Mouse (Mus musculus) C2C12 (cell line): ENCODE measurements at regions not wholly inside any gene's neighbourhood (a gene's known extent, or its start where the extent isn't known, plus 50 kb on each side); places are given as distances from the start of the nearest gene placed in this dataset.

Source experiments
- H3K27me3 ChIP-seq: one replicate; pipeline ENCODE4 v1.6.1; 2011; ENCODE audit not compliant: control insufficient read depth, insufficient read depth, insufficient read length
- H3K36me3 ChIP-seq: one replicate; pipeline ENCODE4 v1.6.1; 2011; ENCODE audit not compliant: control insufficient read depth, insufficient read depth
- H3K4me3 ChIP-seq: one replicate; pipeline ENCODE4 v1.5.1; 2011; ENCODE audit warnings: mild to moderate bottlenecking, control low read depth; ENCODE audit not compliant: poor library complexity, insufficient read depth, severe bottlenecking
- H3K79me2 ChIP-seq: one replicate; pipeline ENCODE4 v1.6.1; 2011; ENCODE audit not compliant: control insufficient read depth, insufficient read depth
- H3K79me3 ChIP-seq: one replicate; pipeline ENCODE4 v1.6.1; 2011; ENCODE audit warnings: low read depth, control low read depth
- H3ac ChIP-seq: one replicate; pipeline ENCODE3; 2011; ENCODE audit warnings: low read depth; ENCODE audit not compliant: control insufficient read depth, insufficient read length
- CEBPB ChIP-seq: IDR thresholded peaks from one replicate; pipeline ENCODE4 v1.6.1; 2011; ENCODE audit warnings: low read depth, mild to moderate bottlenecking, control low read depth, moderate library complexity
- CTCF ChIP-seq: IDR thresholded peaks from one replicate; pipeline ENCODE4 v1.5.1; 2011; ENCODE audit not compliant: control insufficient read depth, insufficient read depth, insufficient read length
- FOSL1 ChIP-seq: IDR thresholded peaks from one replicate; pipeline ENCODE4 v1.8.0; 2011; ENCODE audit warnings: mild to moderate bottlenecking, low read length; ENCODE audit not compliant: poor library complexity, insufficient read depth, severe bottlenecking
- MAX ChIP-seq: IDR thresholded peaks from one replicate; pipeline ENCODE4 v1.6.1; 2011; ENCODE audit warnings: mild to moderate bottlenecking, control low read depth
- MYOD1 ChIP-seq: IDR thresholded peaks from one replicate; pipeline ENCODE4 v1.6.1; 2011; ENCODE audit warnings: low read depth; ENCODE audit not compliant: control insufficient read depth, insufficient read length
- MYOG ChIP-seq: IDR thresholded peaks from one replicate; pipeline ENCODE4 v1.6.1; 2011; ENCODE audit not compliant: control insufficient read depth, insufficient read length; ENCODE audit errors: extremely low read depth
- USF1 ChIP-seq: IDR thresholded peaks from one replicate; pipeline ENCODE4 v1.6.1; 2011; ENCODE audit warnings: low read depth, mild to moderate bottlenecking, control low read depth, moderate library complexity

DNA sequence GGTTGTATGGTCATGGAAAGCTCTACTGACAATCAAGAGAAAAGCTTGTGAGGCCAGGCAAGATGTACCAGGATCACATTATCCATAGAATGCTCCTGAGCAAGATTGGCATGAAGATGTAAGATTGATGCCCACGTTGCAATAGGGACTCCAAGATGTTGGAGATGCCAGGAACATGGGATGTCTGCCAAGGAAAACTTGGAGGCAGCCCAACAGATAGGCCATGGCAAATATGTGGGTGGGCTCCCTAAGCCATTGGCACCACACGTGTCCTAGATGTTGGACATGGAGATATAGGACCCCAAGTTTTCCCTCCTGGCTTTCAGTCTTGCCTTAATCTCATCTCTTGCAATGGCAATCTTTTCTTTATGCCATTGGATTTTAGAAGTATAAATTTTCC lies 506.1 kb upstream of the Plxna2 start:
- H3ac ChIP-seq: no peak overlapping the region
- H3K36me3 ChIP-seq: no peaks in the 10 kb centered on the region
- no peak overlapping the region for H3K4me3 ChIP-seq
- H3K27me3 ChIP-seq: no peaks in the 10 kb centered on the region
- H3K79me3 ChIP-seq: no peaks in the 10 kb centered on the region
- no peaks in the 10 kb centered on the region for H3K79me2 ChIP-seq
- TF ChIP-seq MAX (no peak), MYOD1 (no peak), FOSL1 (no peak), CEBPB (no peak), USF1 (no peak), MYOG (no peak), CTCF (no peak)

- Histone ChIP-seq H3K27me3 (no peaks in the 10 kb centered on the region), H3K36me3 (no peaks in the 10 kb centered on the region), H3K4me3 (no peak overlapping the region), H3ac (no peak overlapping the region), H3K79me3 (no peaks in the 10 kb centered on the region), H3K79me2 (no peaks in the 10 kb centered on the region)
- TF ChIP-seq MAX (no peak), MYOG (no peak), CTCF (no peak), FOSL1 (no peak), MYOD1 (no peak), USF1 (no peak), CEBPB (no peak)
These were observed 508.6 kb upstream of the Plxna2 start for GRCm38 (mm10) chr1:194109172-194110071.

DNA sequence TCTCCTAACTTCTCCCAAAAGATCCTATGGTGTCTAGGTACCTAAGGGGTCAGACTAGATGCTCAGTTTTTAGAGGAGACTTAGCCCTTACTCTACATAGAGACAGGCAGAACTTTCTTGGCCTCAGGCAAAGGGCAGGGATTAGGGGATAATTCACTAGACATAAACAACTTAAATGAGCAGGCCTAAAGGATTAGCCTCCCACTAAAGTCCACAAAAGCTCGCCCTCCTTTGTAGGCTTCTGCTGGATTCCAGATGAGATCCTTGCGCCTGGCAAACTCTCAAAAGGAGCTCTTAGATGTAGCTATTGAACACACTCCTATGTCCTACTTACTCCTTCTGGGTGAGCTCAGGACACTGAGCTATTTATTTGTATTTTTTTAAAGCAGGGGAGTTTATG lies 509.9 kb upstream of the Plxna2 start:
- Histone ChIP-seq H3K79me2 (no peaks in the 10 kb centered on the region), H3K4me3 (no peak overlapping the region), H3K79me3 (no peaks in the 10 kb centered on the region), H3ac (no peak overlapping the region), H3K27me3 (no peaks in the 10 kb centered on the region), H3K36me3 (no peaks in the 10 kb centered on the region)
- TF ChIP-seq CEBPB (no peak), MAX (no peak), USF1 (no peak), MYOD1 (no peak), FOSL1 (no peak), MYOG (no peak), CTCF (no peak)

- TF ChIP-seq USF1 (no peak), CEBPB (no peak), MYOD1 (no peak), MAX (no peak), FOSL1 (no peak), MYOG (no peak), CTCF (no peak)
- no peaks in the 10 kb centered on the region for H3K79me2 ChIP-seq
- no peaks in the 10 kb centered on the region for H3K27me3 ChIP-seq
- no peak overlapping the region for H3K4me3 ChIP-seq
- H3ac ChIP-seq: no peak overlapping the region
- H3K79me3 ChIP-seq: no peaks in the 10 kb centered on the region
- no peaks in the 10 kb centered on the region for H3K36me3 ChIP-seq
These were observed 510.6 kb upstream of the Plxna2 start for GRCm38 (mm10) chr1:194107271-194107938.

DNA sequence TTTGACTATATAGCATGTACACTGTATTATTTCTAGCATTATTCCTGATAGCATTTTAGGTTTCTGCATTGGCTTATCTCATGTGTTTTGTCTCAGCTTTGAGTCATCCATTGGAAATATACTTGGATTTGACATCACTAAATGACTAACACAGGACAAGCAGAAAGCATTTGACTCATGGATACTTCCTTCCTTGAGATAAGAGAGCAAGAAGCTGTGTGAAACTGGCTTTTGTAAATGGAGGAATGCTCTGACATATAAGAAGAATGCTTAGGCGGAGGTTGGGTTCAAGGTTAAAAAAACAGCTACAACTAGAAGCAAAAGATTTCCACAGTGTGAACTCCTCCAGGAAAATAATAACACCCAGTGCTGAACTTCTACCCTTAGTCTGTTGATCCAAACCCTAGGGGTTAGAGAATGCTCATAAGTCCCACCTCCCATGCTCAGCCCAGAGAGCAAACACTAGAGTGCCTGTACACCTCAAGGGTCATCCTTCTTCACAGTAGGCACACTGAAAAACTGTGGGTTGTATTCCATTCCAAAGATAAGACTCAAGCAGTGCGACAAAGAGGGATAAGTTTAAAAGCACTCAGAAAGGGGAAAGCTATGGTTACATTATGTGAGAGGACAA lies 528.0 kb upstream of the Plxna2 start:
- no peak for TF ChIP-seq USF1
- no peak for TF ChIP-seq MYOD1
- TF ChIP-seq CEBPB: no peak
- TF ChIP-seq MYOG: no peak
- TF ChIP-seq MAX: no peak
- TF ChIP-seq CTCF: no peak
- no peak for TF ChIP-seq FOSL1
- no peaks in the 10 kb centered on the region for H3K27me3 ChIP-seq
- no peak overlapping the region for H3ac ChIP-seq
- no peaks in the 10 kb centered on the region for H3K79me2 ChIP-seq
- H3K79me3 ChIP-seq: no peaks in the 10 kb centered on the region
- no peaks in the 10 kb centered on the region for H3K36me3 ChIP-seq
- H3K4me3 ChIP-seq: no peak overlapping the region
